Mouse (Mus musculus): ENCODE measurements around the gene Osbpl9. TPM values are rescaled to one million over a fixed set of nuclear protein-coding genes. Genes with fewer than 3 reads are reported as not detected.

Osbpl9 gene
- polyA plus RNA-seq, 1 experiment: 113 TPM

DNA sequence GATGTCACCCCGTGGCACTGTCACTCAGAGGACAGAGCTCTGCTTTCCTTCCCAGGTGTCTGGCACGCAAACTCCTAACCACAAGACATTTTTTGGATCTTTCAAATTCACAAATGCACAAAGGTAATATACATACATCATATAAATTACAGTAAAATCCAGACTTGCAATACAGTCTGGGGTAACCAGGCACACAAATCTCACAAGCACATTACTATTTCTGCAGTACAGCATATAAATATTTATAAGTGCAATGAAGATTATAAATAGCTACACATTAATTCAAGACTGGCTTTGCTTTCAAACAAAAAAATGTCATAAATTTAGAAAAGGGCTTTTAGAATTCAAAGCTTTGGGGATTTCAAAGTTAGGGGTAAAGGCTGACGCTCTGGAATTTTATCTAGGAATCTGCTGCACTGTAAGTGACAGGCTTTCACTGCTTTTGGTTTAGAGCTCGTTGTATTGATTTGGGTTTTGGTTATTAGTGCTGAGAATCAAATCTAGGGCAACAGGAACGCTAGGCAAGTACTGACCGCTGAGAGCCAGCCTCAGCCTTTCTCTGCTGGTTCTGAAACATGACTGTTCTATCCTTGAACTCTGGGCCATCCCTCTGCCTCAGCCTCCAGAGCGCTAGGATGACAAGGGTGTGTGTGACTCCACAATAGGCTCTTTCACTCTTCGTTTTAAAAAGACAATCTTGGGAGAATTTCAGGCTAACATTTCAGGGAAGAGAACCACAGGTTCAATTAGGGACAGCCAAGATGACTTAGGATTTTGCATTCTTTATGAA lies 16.3 kb downstream of the Osbpl9 start:
- Histone ChIP-seq H3K4me3 (ENCODE audit: insufficient read depth, low read length) (no peak overlapping the region), H3K27ac (ENCODE audit: insufficient read depth, low read length) (no peak overlapping the region), H3K4me1 (ENCODE audit: control insufficient read depth, insufficient read depth, low read length) (no peaks in the 10 kb centered on the region)
- TF ChIP-seq POLR2A (IDR thresholded peaks at IDR 0.05; ENCODE audit: low read depth, low read length) (no peak), CTCF (IDR thresholded peaks at IDR 0.05; ENCODE audit: borderline replicate concordance, insufficient read depth, low read length) (no peak)

DNA sequence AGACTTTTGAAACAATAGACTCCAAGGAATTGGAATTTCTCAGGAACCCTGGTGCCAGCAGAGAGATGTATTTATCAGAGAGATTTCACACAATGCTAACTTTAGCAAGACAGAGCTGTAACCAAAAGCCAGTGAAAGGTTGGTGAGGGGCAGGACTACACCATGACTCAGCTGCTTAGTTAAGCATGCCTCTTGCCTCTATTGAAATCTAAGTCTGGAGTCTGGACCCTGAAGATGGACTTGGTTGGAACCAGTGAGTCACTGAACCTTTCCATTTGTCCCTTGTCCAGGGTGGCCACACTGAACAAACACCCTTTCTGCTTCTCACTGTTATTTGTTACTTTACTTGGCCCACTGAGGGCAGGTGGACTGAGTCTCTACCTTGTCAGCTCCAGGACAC lies 26.4 kb downstream of the Osbpl9 start:
- no peak overlapping the region for H3K4me3 ChIP-seq (ENCODE audit: insufficient read depth, low read length)
- H3K4me1 ChIP-seq (ENCODE audit: control insufficient read depth, insufficient read depth, low read length): peaks cover 4% of the 10 kb centered on the region; the same call in 1 of the 2 replicates
- H3K27ac ChIP-seq (ENCODE audit: insufficient read depth, low read length): peak overlapping the region; percentile 54; the same call in 1 of the 2 replicates
- TF ChIP-seq POLR2A (IDR thresholded peaks at IDR 0.05; ENCODE audit: low read depth, low read length) (no peak), CTCF (IDR thresholded peaks at IDR 0.05; ENCODE audit: borderline replicate concordance, insufficient read depth, low read length) (no peak)

DNA sequence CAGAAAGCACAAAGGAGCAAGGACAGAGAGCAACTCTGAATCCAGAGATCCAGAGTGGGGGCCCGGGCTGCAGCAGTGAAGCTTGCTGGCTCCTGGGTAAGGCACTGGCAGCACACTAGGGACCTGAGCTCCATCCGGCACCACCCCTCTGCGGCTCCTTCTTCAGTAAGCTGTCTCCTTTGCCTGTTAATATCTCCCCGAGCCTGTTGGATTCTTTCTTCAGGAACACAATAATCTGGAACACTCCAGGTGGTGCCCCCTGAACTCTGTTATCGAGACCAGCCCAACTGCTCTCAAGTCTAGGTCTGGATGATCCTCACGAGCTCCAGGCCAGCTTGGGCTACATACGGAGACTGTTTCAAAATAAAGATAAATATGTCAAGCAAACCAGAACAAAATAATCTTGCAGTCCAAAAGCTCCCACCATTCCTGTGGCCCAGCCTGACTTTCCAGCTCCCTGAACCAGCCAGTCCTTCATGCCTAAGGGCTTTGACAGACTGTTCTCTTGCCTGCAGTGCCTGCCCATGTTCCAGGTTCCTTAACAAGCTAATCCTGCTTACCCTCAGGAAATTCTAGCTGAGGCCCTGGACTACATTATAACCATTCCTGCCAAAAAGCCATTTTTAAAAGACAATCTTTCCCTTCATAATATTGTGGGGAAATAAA lies 28.2 kb downstream of the Osbpl9 start:
- TF ChIP-seq CTCF (IDR thresholded peaks at IDR 0.05; ENCODE audit: borderline replicate concordance, insufficient read depth, low read length) (no peak), POLR2A (IDR thresholded peaks at IDR 0.05; ENCODE audit: low read depth, low read length) (no peak)
- Histone ChIP-seq H3K4me3 (ENCODE audit: insufficient read depth, low read length) (no peak overlapping the region), H3K4me1 (ENCODE audit: control insufficient read depth, insufficient read depth, low read length) (peaks cover 4% of the 10 kb centered on the region; the same call in 1 of the 2 replicates), H3K27ac (ENCODE audit: insufficient read depth, low read length) (peak overlapping the region; percentile 41; the same call in 1 of the 2 replicates)

- Histone ChIP-seq H3K4me1 (ENCODE audit: control insufficient read depth, insufficient read depth, low read length) (peaks cover 4% of the 10 kb centered on the region; the same call in 1 of the 2 replicates), H3K4me3 (ENCODE audit: insufficient read depth, low read length) (no peak overlapping the region), H3K27ac (ENCODE audit: insufficient read depth, low read length) (peak overlapping the region; percentile 41)
- TF ChIP-seq POLR2A (IDR thresholded peaks at IDR 0.05; ENCODE audit: low read depth, low read length): no peak
- TF ChIP-seq CTCF (IDR thresholded peaks at IDR 0.05; ENCODE audit: borderline replicate concordance, insufficient read depth, low read length): no peak
Observed at GRCm38 (mm10) chr4:109173369-109173768, 28.7 kb downstream of the Osbpl9 start.

- TF ChIP-seq POLR2A (IDR thresholded peaks at IDR 0.05; ENCODE audit: low read depth, low read length): no peak
- peak; percentile 60; the same call in 1 of the 2 replicates for TF ChIP-seq CTCF (IDR thresholded peaks at IDR 0.05; ENCODE audit: borderline replicate concordance, insufficient read depth, low read length)
- H3K4me1 ChIP-seq (ENCODE audit: control insufficient read depth, insufficient read depth, low read length): no peaks in the 10 kb centered on the region
- H3K27ac ChIP-seq (ENCODE audit: insufficient read depth, low read length): no peak overlapping the region
- H3K4me3 ChIP-seq (ENCODE audit: insufficient read depth, low read length): no peak overlapping the region
Observed at GRCm38 (mm10) chr4:109165521-109166173, 36.4 kb downstream of the Osbpl9 start.

DNA sequence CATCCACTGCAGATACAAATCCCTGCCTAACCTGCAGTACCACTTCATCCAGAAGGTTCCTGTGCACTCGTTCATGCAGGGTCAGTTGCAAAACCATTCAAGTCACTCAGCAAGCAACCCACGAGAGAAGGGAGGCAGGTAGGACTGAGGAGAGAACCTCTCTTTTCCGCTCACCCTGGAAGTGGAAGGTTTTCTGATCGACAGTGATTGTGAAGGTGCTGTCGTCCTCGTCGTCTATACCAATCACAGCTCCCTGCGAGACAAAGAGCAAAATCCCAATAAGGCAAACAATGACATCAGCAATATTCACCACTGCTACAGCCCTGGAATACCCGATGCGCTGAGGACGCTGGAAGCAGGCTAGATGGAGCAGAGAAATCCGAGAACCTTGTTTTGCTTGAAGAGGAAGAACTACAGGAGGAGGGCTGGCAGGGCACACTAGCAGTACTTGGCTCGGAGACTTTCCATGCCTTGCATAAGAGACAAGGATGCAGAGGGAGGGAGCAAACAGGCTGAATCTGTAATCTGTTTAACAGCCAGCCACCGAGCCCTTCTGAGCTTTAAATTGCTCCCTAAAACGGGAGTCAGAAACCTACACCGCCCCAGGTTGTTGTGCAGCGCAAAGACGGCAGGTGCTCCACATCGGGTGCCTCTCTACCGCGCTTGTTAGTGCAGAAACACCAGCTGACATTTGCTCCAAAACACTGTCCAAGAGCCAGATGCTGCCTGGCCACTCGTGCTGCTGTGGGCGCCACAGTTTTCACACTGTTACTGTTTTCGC lies 45.4 kb downstream of the Osbpl9 start:
- no peak for TF ChIP-seq POLR2A (IDR thresholded peaks at IDR 0.05; ENCODE audit: low read depth, low read length)
- TF ChIP-seq CTCF (IDR thresholded peaks at IDR 0.05; ENCODE audit: borderline replicate concordance, insufficient read depth, low read length): no peak
- no peak overlapping the region for H3K4me3 ChIP-seq (ENCODE audit: insufficient read depth, low read length)
- peaks cover 3% of the 10 kb centered on the region; the same call in 1 of the 2 replicates for H3K4me1 ChIP-seq (ENCODE audit: control insufficient read depth, insufficient read depth, low read length)
- H3K27ac ChIP-seq (ENCODE audit: insufficient read depth, low read length): no peak overlapping the region

- no peak overlapping the region for H3K4me3 ChIP-seq (ENCODE audit: insufficient read depth, low read length)
- H3K27ac ChIP-seq (ENCODE audit: insufficient read depth, low read length): no peak overlapping the region
- TF ChIP-seq CTCF (IDR thresholded peaks at IDR 0.05; ENCODE audit: borderline replicate concordance, insufficient read depth, low read length) (no peak), POLR2A (IDR thresholded peaks at IDR 0.05; ENCODE audit: low read depth, low read length) (no peak)
- H3K4me1 ChIP-seq (ENCODE audit: control insufficient read depth, insufficient read depth, low read length): peaks cover 3% of the 10 kb centered on the region; the same call in 1 of the 2 replicates
Observed at GRCm38 (mm10) chr4:109156073-109156472, 46.0 kb downstream of the Osbpl9 start.

DNA sequence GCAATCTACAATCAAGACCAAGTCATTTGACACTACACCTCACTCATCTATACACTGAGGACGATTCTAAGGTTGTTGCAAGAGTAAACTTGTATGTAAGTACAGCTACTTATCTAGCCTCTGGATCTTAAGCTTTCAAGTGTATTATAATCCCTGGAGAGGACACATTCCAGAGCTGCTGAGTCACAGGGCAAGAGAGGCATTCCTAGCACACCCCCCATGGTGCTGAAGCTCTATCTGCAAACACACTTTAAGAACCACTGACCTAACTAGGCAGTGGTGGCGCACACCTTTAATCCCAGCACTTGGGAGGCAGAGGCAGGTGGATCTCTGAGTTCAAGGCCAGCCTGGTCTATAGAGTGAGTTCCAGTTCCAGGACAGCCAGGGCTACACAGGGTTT lies 51.9 kb downstream of the Osbpl9 start:
- no peak for TF ChIP-seq CTCF (IDR thresholded peaks at IDR 0.05; ENCODE audit: borderline replicate concordance, insufficient read depth, low read length)
- no peak for TF ChIP-seq POLR2A (IDR thresholded peaks at IDR 0.05; ENCODE audit: low read depth, low read length)
- Histone ChIP-seq H3K4me3 (ENCODE audit: insufficient read depth, low read length) (no peak overlapping the region), H3K27ac (ENCODE audit: insufficient read depth, low read length) (no peak overlapping the region), H3K4me1 (ENCODE audit: control insufficient read depth, insufficient read depth, low read length) (peaks cover 11% of the 10 kb centered on the region)

- H3K4me3 ChIP-seq (ENCODE audit: insufficient read depth, low read length): no peak overlapping the region
- TF ChIP-seq CTCF (IDR thresholded peaks at IDR 0.05; ENCODE audit: borderline replicate concordance, insufficient read depth, low read length): no peak
- TF ChIP-seq POLR2A (IDR thresholded peaks at IDR 0.05; ENCODE audit: low read depth, low read length): no peak
- H3K27ac ChIP-seq (ENCODE audit: insufficient read depth, low read length): no peak overlapping the region
- peaks cover 11% of the 10 kb centered on the region for H3K4me1 ChIP-seq (ENCODE audit: control insufficient read depth, insufficient read depth, low read length)
Observed at GRCm38 (mm10) chr4:109149411-109149810, 52.7 kb downstream of the Osbpl9 start.
